Mouse (Mus musculus) intestine, embryonic 15.5 days (tissue): ENCODE results near the gene Snx11. TPM values are rescaled to one million over a fixed set of nuclear protein-coding genes. Genes with fewer than 3 reads are reported as not detected.

Experiments used
- ATAC-seq: fragments of 200-750 bp; cut with Nextera tagmentation; 2 replicates; pipeline ENCODE4 v1.8.0; 2017; ENCODE audit warnings: moderate TSS enrichment, moderate library complexity
- H3K27ac ChIP-seq: fragments of 300-500 bp; sonication (generic); 2 replicates; pipeline ENCODE4 v1.5.1; 2015; ENCODE audit warnings: mild to moderate bottlenecking, inconsistent platforms
- H3K27me3 ChIP-seq: fragments of 300-500 bp; sonication (generic); replicated peaks from 2 replicates; pipeline ENCODE4 v1.6.1; 2015; ENCODE audit warnings: inconsistent platforms
- H3K36me3 ChIP-seq: fragments of 300-500 bp; sonication (generic); 2 replicates; pipeline ENCODE4 v1.6.1; 2015; ENCODE audit warnings: inconsistent platforms
- H3K4me1 ChIP-seq: fragments of 300-500 bp; sonication (generic); replicated peaks from 2 replicates; pipeline ENCODE4 v1.6.1; 2015; ENCODE audit warnings: inconsistent platforms
- H3K4me2 ChIP-seq: fragments of 300-500 bp; sonication (generic); replicated peaks from 2 replicates; pipeline ENCODE4 v1.6.1; 2015; ENCODE audit warnings: mild to moderate bottlenecking, inconsistent platforms
- H3K4me3 ChIP-seq: fragments of 300-500 bp; sonication (generic); replicated peaks from 2 replicates; pipeline ENCODE4 v1.5.1; 2015; ENCODE audit warnings: inconsistent platforms
- H3K9ac ChIP-seq: fragments of 300-500 bp; sonication (generic); 2 replicates; pipeline ENCODE4 v1.6.1; 2015; ENCODE audit warnings: inconsistent platforms
- H3K9me3 ChIP-seq: fragments of 300-500 bp; sonication (generic); 2 replicates; pipeline ENCODE4 v1.6.1; 2016; ENCODE audit warnings: inconsistent platforms
- WGBS: fragments of 180-500 bp; shearing (Covaris S2); methylation state at CpG from one replicate; pipeline ENCODE4 v1.1.7; 2015; 5-methylcytosine and 5-hydroxymethylcytosine counted together
- polyA plus RNA-seq: library from polyadenylated mRNA; unstranded; fragments of >200 nt; fragmentation: Nextera tagmentation; extraction: Ambion mirVana; gene quantifications from 2 replicates; pipeline ENCODE4 v1.2.1, GENCODE M21; 2015

The Snx11 gene
- polyA plus RNA-seq, 1 experiment from 2014 or later = 14.6 TPM

DNA sequence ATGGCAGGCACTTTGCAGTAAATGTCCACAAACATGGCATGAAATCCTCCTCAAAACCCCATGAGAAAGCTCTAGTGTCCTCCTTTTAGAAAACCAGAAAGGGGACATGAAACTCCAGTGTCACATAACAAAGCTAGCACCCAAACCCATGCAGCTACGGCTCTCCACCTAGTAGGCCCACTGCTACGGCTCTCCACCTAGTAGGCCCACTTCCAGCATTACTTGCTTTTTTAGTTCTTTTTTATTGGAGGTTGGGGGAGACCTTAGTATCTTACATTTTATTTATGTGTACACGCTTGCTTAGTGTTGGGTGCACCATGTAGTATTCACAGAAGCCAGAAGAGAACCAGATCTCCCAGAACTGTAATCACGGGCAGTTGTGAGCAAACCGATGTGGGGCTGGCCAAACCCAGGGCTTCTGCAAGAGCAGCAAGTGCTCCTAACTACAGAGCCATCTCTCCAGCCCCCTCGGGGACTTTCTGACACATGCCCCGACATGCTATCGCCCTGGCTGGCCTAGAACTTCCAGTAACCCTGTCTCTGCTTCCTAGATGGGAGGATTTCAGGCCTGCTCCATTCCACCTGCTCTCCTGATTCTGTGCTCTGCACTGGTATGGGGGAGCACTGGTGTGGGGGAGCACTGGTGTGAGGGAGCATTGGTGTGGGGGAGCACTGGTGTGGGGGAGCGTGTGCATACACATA lies 5.9 kb downstream of the Snx11 start:
- H3K4me3 ChIP-seq = no peak overlapping the region
- no peaks in the 10 kb centered on the region for H3K27me3 ChIP-seq
- H3K4me1 ChIP-seq = peaks cover 5% of the 10 kb centered on the region
- peaks cover 23% of the 10 kb centered on the region for H3K36me3 ChIP-seq
- H3K4me2 ChIP-seq = no peak overlapping the region
- H3K9me3 ChIP-seq = no peaks in the 10 kb centered on the region
- ATAC-seq = no peak
- no peak overlapping the region for H3K27ac ChIP-seq
- no peak overlapping the region for H3K9ac ChIP-seq
- WGBS = 96% methylated on average over 9 of the region's 9 CpGs

GRCm38 (mm10) chr11:96768240-96768639 lies 9.1 kb downstream of the Snx11 start:
- Histone ChIP-seq H3K27me3 (no peaks in the 10 kb centered on the region), H3K36me3 (peaks cover 23% of the 10 kb centered on the region), H3K9me3 (no peaks in the 10 kb centered on the region), H3K4me1 (peaks cover 7% of the 10 kb centered on the region; the same call in 1 of the 2 replicates), H3K27ac (no peak overlapping the region), H3K4me3 (no peak overlapping the region), H3K9ac (no peak overlapping the region), H3K4me2 (no peak overlapping the region)
- 63% methylated on average over 9 of the region's 9 CpGs for WGBS
- no peak for ATAC-seq

GRCm38 (mm10) chr11:96767096-96767495 lies 10.3 kb downstream of the Snx11 start:
- Histone ChIP-seq H3K4me1 (peaks cover 7% of the 10 kb centered on the region; the same call in 1 of the 2 replicates), H3K9ac (no peak overlapping the region), H3K4me2 (no peak overlapping the region), H3K27me3 (no peaks in the 10 kb centered on the region), H3K9me3 (no peaks in the 10 kb centered on the region), H3K27ac (no peak overlapping the region), H3K36me3 (peaks cover 16% of the 10 kb centered on the region), H3K4me3 (no peak overlapping the region)
- ATAC-seq = no peak
- 60% methylated on average over 7 of the region's 7 CpGs for WGBS

GRCm38 (mm10) chr11:96766555-96766954 lies 10.8 kb downstream of the Snx11 start:
- Histone ChIP-seq H3K9me3 (no peaks in the 10 kb centered on the region), H3K36me3 (peaks cover 15% of the 10 kb centered on the region; the same call in 1 of the 2 replicates), H3K4me2 (no peak overlapping the region), H3K27ac (no peak overlapping the region; the same call in 1 of the 2 replicates), H3K9ac (no peak overlapping the region), H3K4me1 (peaks cover 7% of the 10 kb centered on the region; the same call in 1 of the 2 replicates), H3K4me3 (no peak overlapping the region), H3K27me3 (no peaks in the 10 kb centered on the region)
- ATAC-seq = no peak
- WGBS = 85% methylated on average over 12 of the region's 12 CpGs

- Histone ChIP-seq H3K4me3 (no peak overlapping the region), H3K27me3 (no peaks in the 10 kb centered on the region), H3K4me1 (peaks cover 7% of the 10 kb centered on the region; the same call in 1 of the 2 replicates), H3K36me3 (peaks cover 13% of the 10 kb centered on the region; the same call in 1 of the 2 replicates), H3K27ac (peak overlapping the region; percentile 44), H3K9me3 (no peaks in the 10 kb centered on the region), H3K4me2 (no peak overlapping the region), H3K9ac (no peak overlapping the region)
- 57% methylated on average over 7 of the region's 7 CpGs for WGBS
- peak; percentile 82 for ATAC-seq
Observed at GRCm38 (mm10) chr11:96765645-96766044, 11.7 kb downstream of the Snx11 start.

DNA sequence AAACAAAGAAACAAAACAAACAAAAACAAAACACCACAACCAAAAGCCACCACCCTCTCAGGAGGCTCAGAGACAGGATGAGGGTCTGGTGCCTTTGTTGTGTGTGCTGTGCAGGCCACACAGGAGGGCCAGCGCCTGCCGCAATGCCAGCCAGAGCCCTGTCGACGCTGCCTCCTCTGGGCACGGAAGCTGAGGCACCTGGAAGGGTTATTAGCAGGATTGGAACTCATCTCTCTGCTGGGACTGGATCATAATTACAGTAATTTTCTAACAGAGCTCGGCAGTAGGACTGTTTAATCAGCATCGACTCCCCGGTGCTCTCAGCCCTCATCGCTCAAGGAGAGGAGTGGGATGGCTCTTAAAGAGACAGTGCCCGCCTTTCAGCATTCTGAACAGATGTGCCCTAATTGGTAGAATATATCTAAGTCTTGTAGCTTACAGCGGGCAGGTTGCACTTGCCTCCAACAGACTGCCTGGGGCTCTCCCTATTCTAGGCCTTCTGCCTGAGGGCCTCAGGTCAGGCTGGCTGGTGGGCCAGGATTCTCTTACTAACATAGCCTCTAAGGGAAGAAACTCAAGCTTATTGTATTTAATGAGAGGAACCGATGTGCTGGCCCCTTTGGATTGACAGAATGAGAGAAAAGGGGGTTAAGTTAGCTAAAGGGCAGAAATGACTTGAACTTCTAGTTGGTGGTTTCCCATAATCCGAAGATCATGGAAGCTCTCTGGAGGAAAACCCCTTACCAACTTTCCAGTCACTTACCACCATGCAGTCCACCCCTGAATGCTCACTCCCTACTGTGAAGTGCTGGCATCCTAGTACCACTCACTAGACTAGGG lies 12.6 kb downstream of the Snx11 start:
- H3K9ac ChIP-seq = no peak overlapping the region
- peaks cover 10% of the 10 kb centered on the region; the same call in 1 of the 2 replicates for H3K36me3 ChIP-seq
- no peak overlapping the region for H3K4me2 ChIP-seq
- 52% methylated on average over 13 of the region's 13 CpGs for WGBS
- no peaks in the 10 kb centered on the region for H3K27me3 ChIP-seq
- H3K27ac ChIP-seq = 0 out of 2 replicates have a peak overlapping the region, but pooled peaks have one; percentile 44
- H3K9me3 ChIP-seq = no peaks in the 10 kb centered on the region
- ATAC-seq = no peak
- H3K4me3 ChIP-seq = no peak overlapping the region
- peaks cover 7% of the 10 kb centered on the region; the same call in 1 of the 2 replicates for H3K4me1 ChIP-seq

GRCm38 (mm10) chr11:96762742-96763470 lies 14.5 kb downstream of the Snx11 start:
- H3K4me3 ChIP-seq = no peak overlapping the region
- peaks cover 7% of the 10 kb centered on the region; the same call in 1 of the 2 replicates for H3K4me1 ChIP-seq
- H3K27me3 ChIP-seq = no peaks in the 10 kb centered on the region
- H3K36me3 ChIP-seq = no peaks in the 10 kb centered on the region
- no peaks in the 10 kb centered on the region for H3K9me3 ChIP-seq
- H3K4me2 ChIP-seq = no peak overlapping the region
- no peak overlapping the region for H3K27ac ChIP-seq
- ATAC-seq = no peak
- 74% methylated on average over 15 of the region's 15 CpGs for WGBS
- no peak overlapping the region for H3K9ac ChIP-seq

GRCm38 (mm10) chr11:96761984-96762383 lies 15.4 kb downstream of the Snx11 start:
- WGBS = 54% methylated on average over 7 of the region's 7 CpGs
- no peak for ATAC-seq

DNA sequence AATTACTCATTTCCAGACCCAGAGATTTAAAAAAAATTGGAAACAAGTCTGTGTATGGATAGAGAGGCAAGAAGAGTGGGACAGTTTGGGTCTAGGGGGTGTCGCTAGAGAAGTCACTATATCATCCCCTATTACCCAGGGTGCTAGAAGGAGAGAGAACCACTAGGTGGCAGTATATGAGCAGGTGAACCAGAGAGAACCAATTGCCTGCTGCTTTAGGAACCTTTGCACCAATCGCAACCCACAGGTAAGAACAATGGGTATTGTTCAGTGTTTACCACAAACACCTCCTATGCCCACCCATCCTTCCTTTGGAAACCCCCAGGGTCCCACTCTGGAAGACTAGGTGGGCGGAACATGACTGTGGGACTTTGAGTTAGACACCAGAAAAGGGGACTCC lies 17.3 kb downstream of the Snx11 start:
- 43% methylated on average over 3 of the region's 3 CpGs for WGBS
- H3K4me1 ChIP-seq = no peaks in the 10 kb centered on the region
- ATAC-seq = 0 out of 2 replicates have a peak, but pooled peaks have one; percentile 28
- H3K4me3 ChIP-seq = no peak overlapping the region
- no peak overlapping the region for H3K27ac ChIP-seq
- no peaks in the 10 kb centered on the region for H3K36me3 ChIP-seq
- H3K27me3 ChIP-seq = no peaks in the 10 kb centered on the region
- H3K4me2 ChIP-seq = no peak overlapping the region
- no peak overlapping the region for H3K9ac ChIP-seq
- no peaks in the 10 kb centered on the region for H3K9me3 ChIP-seq

More at GRCm38 (mm10) chr11:96761984-96762383, 15.4 kb downstream of the Snx11 start:
- Histone ChIP-seq H3K4me2 (no peak overlapping the region), H3K27ac (no peak overlapping the region), H3K36me3 (no peaks in the 10 kb centered on the region), H3K4me1 (peaks cover 7% of the 10 kb centered on the region; the same call in 1 of the 2 replicates), H3K4me3 (no peak overlapping the region), H3K27me3 (no peaks in the 10 kb centered on the region), H3K9ac (no peak overlapping the region), H3K9me3 (no peaks in the 10 kb centered on the region)

GRCm38 (mm10) chr11:96758402-96758801 lies 19.0 kb downstream of the Snx11 start:
- no peak overlapping the region for H3K4me3 ChIP-seq
- no peaks in the 10 kb centered on the region for H3K4me1 ChIP-seq
- no peaks in the 10 kb centered on the region for H3K9me3 ChIP-seq
- no peaks in the 10 kb centered on the region for H3K27me3 ChIP-seq
- ATAC-seq = no peak
- no peaks in the 10 kb centered on the region for H3K36me3 ChIP-seq
- WGBS = 67% methylated on average over 5 of the region's 5 CpGs
- no peak overlapping the region for H3K27ac ChIP-seq
- no peak overlapping the region for H3K9ac ChIP-seq
- no peak overlapping the region for H3K4me2 ChIP-seq

- WGBS = 48% methylated on average over 4 of the region's 4 CpGs
- no peak for ATAC-seq
- no peaks in the 10 kb centered on the region for H3K36me3 ChIP-seq
- H3K4me2 ChIP-seq = no peak overlapping the region
- H3K4me1 ChIP-seq = no peaks in the 10 kb centered on the region
- H3K4me3 ChIP-seq = no peak overlapping the region
- H3K27ac ChIP-seq = no peak overlapping the region
- H3K27me3 ChIP-seq = no peaks in the 10 kb centered on the region
- no peak overlapping the region for H3K9ac ChIP-seq
- no peaks in the 10 kb centered on the region for H3K9me3 ChIP-seq
Observed at GRCm38 (mm10) chr11:96757421-96757820, 19.9 kb downstream of the Snx11 start.

- Histone ChIP-seq H3K27me3 (no peaks in the 10 kb centered on the region), H3K27ac (no peak overlapping the region), H3K9ac (no peak overlapping the region), H3K36me3 (no peaks in the 10 kb centered on the region), H3K4me2 (no peak overlapping the region), H3K4me3 (no peak overlapping the region), H3K9me3 (no peaks in the 10 kb centered on the region), H3K4me1 (no peaks in the 10 kb centered on the region)
- WGBS = 96% methylated on average over 2 of the region's 2 CpGs
- ATAC-seq = no peak
Observed at GRCm38 (mm10) chr11:96755298-96755697, 22.1 kb downstream of the Snx11 start.
